Mouse (Mus musculus): Measurements from ENCODE around the gene Scn8a. TPM values are rescaled to one million over a fixed set of nuclear protein-coding genes. Genes with fewer than 3 reads are reported as not detected.
A peak's percentile ranks its signal among the peaks of the same experiment; 100 is the strongest.

The Scn8a gene
- polyA plus RNA-seq, 1 experiment from 2014 or later, result 6.8 TPM

DNA sequence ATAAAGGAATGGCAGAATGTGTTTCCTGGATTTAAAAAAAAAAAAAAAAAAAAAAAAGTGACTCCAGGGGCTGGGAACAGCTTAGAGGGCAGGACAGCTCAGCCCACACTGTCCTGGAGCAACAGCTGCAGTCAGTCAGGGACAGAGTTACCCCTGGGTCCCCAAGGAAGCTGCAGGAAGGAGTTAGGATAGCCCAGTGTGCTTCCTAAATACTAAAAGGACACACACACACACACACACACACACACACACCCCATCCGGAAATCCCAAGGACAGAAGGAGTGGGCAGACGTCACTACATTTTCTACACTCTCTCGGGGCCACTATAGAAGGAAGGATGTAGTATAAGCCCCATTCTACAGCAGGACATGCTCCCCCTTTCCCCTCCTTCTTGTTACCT, 198.4 kb downstream of the Scn8a start:
- Histone ChIP-seq H3K27ac (ENCODE audit: low read depth, low read length) (no peak overlapping the region), H3K9me3 (replicated peaks; ENCODE audit: control insufficient read depth, low read length) (no peaks in the 10 kb centered on the region)

GRCm38 (mm10) chr15:101068671-101069070, 199.0 kb downstream of the Scn8a start:
- WGBS, result 60% methylated on average over 4 of the region's 4 CpGs

More for the DNA sequence above, 198.4 kb downstream of the Scn8a start:
- Histone ChIP-seq H3K4me1 (ENCODE audit: control insufficient read depth, insufficient read depth, low read length) (no peaks in the 10 kb centered on the region), H3K4me2 (ENCODE audit: low read length) (no peak overlapping the region), H3K36me3 (ENCODE audit: control insufficient read depth, insufficient read depth, low read length) (no peaks in the 10 kb centered on the region), H3K9ac (ENCODE audit: low read length) (no peak overlapping the region), H3K27me3 (replicated peaks; ENCODE audit: control insufficient read depth, insufficient read depth, low read length) (no peaks in the 10 kb centered on the region), H3K4me3 (ENCODE audit: low read depth, low read length) (no peak overlapping the region)
- no peak for ATAC-seq
- WGBS, result 52% methylated on average over 3 of the region's 3 CpGs
- no peak for DNase-seq (ENCODE audit: low spot score)

GRCm38 (mm10) chr15:101069641-101070190, 200.1 kb downstream of the Scn8a start:
- Histone ChIP-seq H3K4me3 (ENCODE audit: low read depth, low read length) (no peak overlapping the region), H3K27ac (ENCODE audit: low read depth, low read length) (no peak overlapping the region), H3K4me1 (ENCODE audit: control insufficient read depth, insufficient read depth, low read length) (no peaks in the 10 kb centered on the region), H3K27me3 (replicated peaks; ENCODE audit: control insufficient read depth, insufficient read depth, low read length) (no peaks in the 10 kb centered on the region), H3K9ac (ENCODE audit: low read length) (no peak overlapping the region), H3K9me3 (replicated peaks; ENCODE audit: control insufficient read depth, low read length) (no peaks in the 10 kb centered on the region), H3K4me2 (ENCODE audit: low read length) (no peak overlapping the region), H3K36me3 (ENCODE audit: control insufficient read depth, insufficient read depth, low read length) (no peaks in the 10 kb centered on the region)
- WGBS, result 58% methylated on average over 9 of the region's 9 CpGs
- DNase-seq (ENCODE audit: low spot score) (no peak), ATAC-seq (no peak)

More at GRCm38 (mm10) chr15:101068671-101069070, 199.0 kb downstream of the Scn8a start:
- Histone ChIP-seq H3K9ac (ENCODE audit: low read length) (0 out of 2 replicates have a peak overlapping the region, but pooled peaks have one; percentile 3), H3K4me3 (ENCODE audit: low read depth, low read length) (no peak overlapping the region), H3K4me2 (ENCODE audit: low read length) (no peak overlapping the region), H3K36me3 (ENCODE audit: control insufficient read depth, insufficient read depth, low read length) (no peaks in the 10 kb centered on the region), H3K9me3 (replicated peaks; ENCODE audit: control insufficient read depth, low read length) (no peaks in the 10 kb centered on the region), H3K27ac (ENCODE audit: low read depth, low read length) (no peak overlapping the region), H3K4me1 (ENCODE audit: control insufficient read depth, insufficient read depth, low read length) (no peaks in the 10 kb centered on the region), H3K27me3 (replicated peaks; ENCODE audit: control insufficient read depth, insufficient read depth, low read length) (no peaks in the 10 kb centered on the region)
- no peak for DNase-seq (ENCODE audit: low spot score)
- no peak for ATAC-seq

GRCm38 (mm10) chr15:101070762-101071161, 201.1 kb downstream of the Scn8a start:
- Histone ChIP-seq H3K4me3 (ENCODE audit: low read depth, low read length) (no peak overlapping the region), H3K27me3 (replicated peaks; ENCODE audit: control insufficient read depth, insufficient read depth, low read length) (no peaks in the 10 kb centered on the region), H3K36me3 (ENCODE audit: control insufficient read depth, insufficient read depth, low read length) (no peaks in the 10 kb centered on the region), H3K9me3 (replicated peaks; ENCODE audit: control insufficient read depth, low read length) (no peaks in the 10 kb centered on the region), H3K27ac (ENCODE audit: low read depth, low read length) (no peak overlapping the region), H3K4me1 (ENCODE audit: control insufficient read depth, insufficient read depth, low read length) (no peaks in the 10 kb centered on the region), H3K9ac (ENCODE audit: low read length) (no peak overlapping the region), H3K4me2 (ENCODE audit: low read length) (no peak overlapping the region)
- DNase-seq (ENCODE audit: low spot score), result no peak
- 38% methylated on average over 5 of the region's 5 CpGs for WGBS
- ATAC-seq, result no peak

DNA sequence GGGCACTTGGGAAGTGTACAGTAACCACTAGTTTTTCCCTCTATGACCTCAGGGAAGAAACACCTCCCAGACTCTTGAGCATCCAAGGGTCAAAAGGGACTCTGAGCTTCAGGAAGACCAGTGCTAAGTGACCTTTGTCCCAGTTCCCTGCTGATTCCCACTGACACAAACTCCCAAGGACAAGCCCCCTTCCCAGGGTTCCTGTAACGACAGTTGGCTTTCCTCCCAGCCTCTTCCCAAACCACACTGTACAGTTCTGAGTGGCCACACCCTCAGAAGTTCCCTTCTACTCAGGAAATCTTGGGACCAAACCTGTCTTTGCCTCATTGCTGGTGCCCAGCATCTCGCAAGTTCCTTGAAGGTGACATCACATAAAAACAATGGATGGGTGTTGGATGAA, 203.1 kb downstream of the Scn8a start:
- Histone ChIP-seq H3K36me3 (ENCODE audit: control insufficient read depth, insufficient read depth, low read length) (no peaks in the 10 kb centered on the region), H3K4me1 (ENCODE audit: control insufficient read depth, insufficient read depth, low read length) (peaks cover 7% of the 10 kb centered on the region; the same call in 1 of the 2 replicates), H3K4me3 (ENCODE audit: low read depth, low read length) (no peak overlapping the region), H3K9me3 (replicated peaks; ENCODE audit: control insufficient read depth, low read length) (no peaks in the 10 kb centered on the region), H3K27me3 (replicated peaks; ENCODE audit: control insufficient read depth, insufficient read depth, low read length) (peaks cover 8% of the 10 kb centered on the region; the same call in 1 of the 2 replicates), H3K9ac (ENCODE audit: low read length) (no peak overlapping the region), H3K27ac (ENCODE audit: low read depth, low read length) (no peak overlapping the region), H3K4me2 (ENCODE audit: low read length) (no peak overlapping the region)
- WGBS, result 74% methylated on average over 2 of the region's 2 CpGs
- ATAC-seq, result no peak
- no peak for DNase-seq (ENCODE audit: low spot score)

- H3K36me3 ChIP-seq (ENCODE audit: control insufficient read depth, insufficient read depth, low read length), result no peaks in the 10 kb centered on the region
- peaks cover 9% of the 10 kb centered on the region; the same call in 1 of the 2 replicates for H3K4me1 ChIP-seq (ENCODE audit: control insufficient read depth, insufficient read depth, low read length)
- peaks cover 8% of the 10 kb centered on the region; the same call in 1 of the 2 replicates for H3K27me3 ChIP-seq (replicated peaks; ENCODE audit: control insufficient read depth, insufficient read depth, low read length)
- H3K9ac ChIP-seq (ENCODE audit: low read length), result no peak overlapping the region
- WGBS, result 61% methylated on average over 5 of the region's 5 CpGs
- no peaks in the 10 kb centered on the region for H3K9me3 ChIP-seq (replicated peaks; ENCODE audit: control insufficient read depth, low read length)
- H3K4me2 ChIP-seq (ENCODE audit: low read length), result no peak overlapping the region
- H3K27ac ChIP-seq (ENCODE audit: low read depth, low read length), result no peak overlapping the region
- no peak for ATAC-seq
- no peak for DNase-seq (ENCODE audit: low spot score)
- no peak overlapping the region for H3K4me3 ChIP-seq (ENCODE audit: low read depth, low read length)
These were observed 204.4 kb downstream of the Scn8a start for GRCm38 (mm10) chr15:101074067-101074466.

- no peaks in the 10 kb centered on the region for H3K36me3 ChIP-seq (ENCODE audit: control insufficient read depth, insufficient read depth, low read length)
- H3K4me1 ChIP-seq (ENCODE audit: control insufficient read depth, insufficient read depth, low read length), result peaks cover 9% of the 10 kb centered on the region; the same call in 1 of the 2 replicates
- DNase-seq (ENCODE audit: low spot score) (no peak), ATAC-seq (no peak)
- H3K4me2 ChIP-seq (ENCODE audit: low read length), result no peak overlapping the region
- H3K9me3 ChIP-seq (replicated peaks; ENCODE audit: control insufficient read depth, low read length), result no peaks in the 10 kb centered on the region
- no peak overlapping the region for H3K9ac ChIP-seq (ENCODE audit: low read length)
- WGBS, result 74% methylated on average over 4 of the region's 4 CpGs
- no peak overlapping the region for H3K27ac ChIP-seq (ENCODE audit: low read depth, low read length)
- no peak overlapping the region for H3K4me3 ChIP-seq (ENCODE audit: low read depth, low read length)
- H3K27me3 ChIP-seq (replicated peaks; ENCODE audit: control insufficient read depth, insufficient read depth, low read length), result peaks cover 8% of the 10 kb centered on the region; the same call in 1 of the 2 replicates
These were observed 205.5 kb downstream of the Scn8a start for GRCm38 (mm10) chr15:101075150-101075549.

DNA sequence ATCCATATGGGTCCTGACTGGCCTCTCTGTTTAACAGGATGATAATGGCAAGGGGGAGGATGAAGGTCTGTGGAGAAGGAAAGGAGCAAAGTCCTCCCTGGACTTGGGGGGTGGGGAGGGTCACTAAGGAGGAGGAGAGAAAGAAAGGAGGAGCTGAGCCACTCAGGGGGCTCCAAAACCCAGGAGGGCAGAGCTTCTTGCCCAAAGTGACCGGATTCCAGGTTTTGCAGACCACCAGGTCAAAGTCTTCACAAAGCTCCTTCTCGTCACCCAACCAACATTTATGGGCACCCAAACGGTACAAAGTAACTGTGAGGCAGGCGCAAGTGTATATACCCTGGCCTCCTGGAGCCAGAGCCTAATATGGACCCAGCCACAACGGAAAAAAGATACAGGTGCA, 206.0 kb downstream of the Scn8a start:
- Histone ChIP-seq H3K4me1 (ENCODE audit: control insufficient read depth, insufficient read depth, low read length) (peaks cover 9% of the 10 kb centered on the region; the same call in 1 of the 2 replicates), H3K27ac (ENCODE audit: low read depth, low read length) (no peak overlapping the region), H3K36me3 (ENCODE audit: control insufficient read depth, insufficient read depth, low read length) (no peaks in the 10 kb centered on the region), H3K4me2 (ENCODE audit: low read length) (peak overlapping the region; percentile 83), H3K9me3 (replicated peaks; ENCODE audit: control insufficient read depth, low read length) (no peaks in the 10 kb centered on the region), H3K4me3 (ENCODE audit: low read depth, low read length) (0 out of 2 replicates have a peak overlapping the region, but pooled peaks have one; percentile 6), H3K9ac (ENCODE audit: low read length) (no peak overlapping the region), H3K27me3 (replicated peaks; ENCODE audit: control insufficient read depth, insufficient read depth, low read length) (peaks cover 8% of the 10 kb centered on the region; the same call in 1 of the 2 replicates)
- ATAC-seq (no peak), DNase-seq (ENCODE audit: low spot score) (no peak)
- 26% methylated on average over 5 of the region's 5 CpGs for WGBS
